Mouse (Mus musculus): ENCODE results near the gene Fut1. TPM values are rescaled to one million over a fixed set of nuclear protein-coding genes. Genes with fewer than 3 reads are reported as not detected.
A peak's percentile ranks its signal among the peaks of the same experiment; 100 is the strongest.

Gene Fut1
- polyA plus RNA-seq, 1 experiment from 2014 or later = not detected

- peaks cover 4% of the 10 kb centered on the region for H3K4me1 ChIP-seq (ENCODE audit: control insufficient read depth, low read depth, low read length)
- H3K36me3 ChIP-seq (ENCODE audit: control insufficient read depth, insufficient read depth) = peaks cover 9% of the 10 kb centered on the region; the same call in 1 of the 2 replicates
- no peaks in the 10 kb centered on the region for H3K27me3 ChIP-seq (ENCODE audit: control insufficient read depth, insufficient read depth, low read depth, low read length)
- H3K4me3 ChIP-seq (ENCODE audit: low read depth, low read length) = no peak overlapping the region
- no peaks in the 10 kb centered on the region for H3K9me3 ChIP-seq (replicated peaks; ENCODE audit: control insufficient read depth, low read length)
- no peak for ATAC-seq (ENCODE audit: low read depth)
- H3K4me2 ChIP-seq (ENCODE audit: low read depth, low read length) = no peak overlapping the region
- H3K9ac ChIP-seq (ENCODE audit: low read depth, low read length) = no peak overlapping the region
- H3K27ac ChIP-seq (ENCODE audit: low read length) = no peak overlapping the region
- WGBS (ENCODE audit: insufficient replicate concordance) = 74% methylated on average over 6 of the region's 6 CpGs
Observed at GRCm38 (mm10) chr7:45585923-45586322, 31.2 kb upstream of the Fut1 start.

GRCm38 (mm10) chr7:45587631-45588592 is 29.2 kb upstream of the Fut1 start:
- H3K9ac ChIP-seq (ENCODE audit: low read depth, low read length) = no peak overlapping the region
- H3K36me3 ChIP-seq (ENCODE audit: control insufficient read depth, insufficient read depth) = peaks cover 7% of the 10 kb centered on the region; the same call in 1 of the 2 replicates
- H3K27ac ChIP-seq (ENCODE audit: low read length) = no peak overlapping the region
- peaks cover 6% of the 10 kb centered on the region for H3K4me1 ChIP-seq (ENCODE audit: control insufficient read depth, low read depth, low read length)
- ATAC-seq (ENCODE audit: low read depth) = no peak
- no peaks in the 10 kb centered on the region for H3K27me3 ChIP-seq (ENCODE audit: control insufficient read depth, insufficient read depth, low read depth, low read length)
- no peak overlapping the region for H3K4me3 ChIP-seq (ENCODE audit: low read depth, low read length)
- 86% methylated on average over 23 of the region's 23 CpGs for WGBS (ENCODE audit: insufficient replicate concordance)
- no peak overlapping the region for H3K4me2 ChIP-seq (ENCODE audit: low read depth, low read length)
- no peaks in the 10 kb centered on the region for H3K9me3 ChIP-seq (replicated peaks; ENCODE audit: control insufficient read depth, low read length)

- H3K9ac ChIP-seq (ENCODE audit: low read depth, low read length) = 0 out of 2 replicates have a peak overlapping the region, but pooled peaks have one; percentile 21
Observed at GRCm38 (mm10) chr7:45589173-45589572, 27.9 kb upstream of the Fut1 start.

GRCm38 (mm10) chr7:45589898-45590297 is 27.2 kb upstream of the Fut1 start:
- Histone ChIP-seq H3K4me2 (ENCODE audit: low read depth, low read length) (no peak overlapping the region), H3K27me3 (ENCODE audit: control insufficient read depth, insufficient read depth, low read depth, low read length) (no peaks in the 10 kb centered on the region), H3K27ac (ENCODE audit: low read length) (no peak overlapping the region), H3K4me3 (ENCODE audit: low read depth, low read length) (no peak overlapping the region), H3K9me3 (replicated peaks; ENCODE audit: control insufficient read depth, low read length) (no peaks in the 10 kb centered on the region), H3K36me3 (ENCODE audit: control insufficient read depth, insufficient read depth) (0 out of 2 replicates have a peak, but pooled peaks cover 3% of the 10 kb centered on the region), H3K9ac (ENCODE audit: low read depth, low read length) (no peak overlapping the region), H3K4me1 (ENCODE audit: control insufficient read depth, low read depth, low read length) (peaks cover 6% of the 10 kb centered on the region)
- 81% methylated on average over 5 of the region's 5 CpGs for WGBS (ENCODE audit: insufficient replicate concordance)
- ATAC-seq (ENCODE audit: low read depth) = no peak

More at GRCm38 (mm10) chr7:45589173-45589572, 27.9 kb upstream of the Fut1 start:
- Histone ChIP-seq H3K27ac (ENCODE audit: low read length) (no peak overlapping the region), H3K4me3 (ENCODE audit: low read depth, low read length) (peak overlapping the region; percentile 55), H3K4me1 (ENCODE audit: control insufficient read depth, low read depth, low read length) (peaks cover 6% of the 10 kb centered on the region), H3K4me2 (ENCODE audit: low read depth, low read length) (peak overlapping the region; percentile 62), H3K9me3 (replicated peaks; ENCODE audit: control insufficient read depth, low read length) (no peaks in the 10 kb centered on the region), H3K36me3 (ENCODE audit: control insufficient read depth, insufficient read depth) (peaks cover 6% of the 10 kb centered on the region; the same call in 1 of the 2 replicates), H3K27me3 (ENCODE audit: control insufficient read depth, insufficient read depth, low read depth, low read length) (no peaks in the 10 kb centered on the region)
- peak; percentile 90 for ATAC-seq (ENCODE audit: low read depth)
- 7% methylated on average over 19 of the region's 19 CpGs for WGBS (ENCODE audit: insufficient replicate concordance)

- H3K27me3 ChIP-seq (ENCODE audit: control insufficient read depth, insufficient read depth, low read depth, low read length) = no peaks in the 10 kb centered on the region
- no peaks in the 10 kb centered on the region for H3K36me3 ChIP-seq (ENCODE audit: control insufficient read depth, insufficient read depth)
- H3K4me1 ChIP-seq (ENCODE audit: control insufficient read depth, low read depth, low read length) = peaks cover 6% of the 10 kb centered on the region
- 45% methylated on average over 3 of the region's 3 CpGs for WGBS (ENCODE audit: insufficient replicate concordance)
- H3K4me2 ChIP-seq (ENCODE audit: low read depth, low read length) = no peak overlapping the region
- no peak overlapping the region for H3K9ac ChIP-seq (ENCODE audit: low read depth, low read length)
- H3K27ac ChIP-seq (ENCODE audit: low read length) = no peak overlapping the region
- no peak for ATAC-seq (ENCODE audit: low read depth)
- no peaks in the 10 kb centered on the region for H3K9me3 ChIP-seq (replicated peaks; ENCODE audit: control insufficient read depth, low read length)
- no peak overlapping the region for H3K4me3 ChIP-seq (ENCODE audit: low read depth, low read length)
Observed at GRCm38 (mm10) chr7:45590874-45591273, 26.2 kb upstream of the Fut1 start.

GRCm38 (mm10) chr7:45591880-45592279 is 25.2 kb upstream of the Fut1 start:
- no peak overlapping the region for H3K4me2 ChIP-seq (ENCODE audit: low read depth, low read length)
- 47% methylated on average over 7 of the region's 7 CpGs for WGBS (ENCODE audit: insufficient replicate concordance)
- peaks cover 6% of the 10 kb centered on the region for H3K4me1 ChIP-seq (ENCODE audit: control insufficient read depth, low read depth, low read length)
- no peak overlapping the region for H3K4me3 ChIP-seq (ENCODE audit: low read depth, low read length)
- no peak overlapping the region for H3K9ac ChIP-seq (ENCODE audit: low read depth, low read length)
- H3K27ac ChIP-seq (ENCODE audit: low read length) = no peak overlapping the region
- H3K36me3 ChIP-seq (ENCODE audit: control insufficient read depth, insufficient read depth) = no peaks in the 10 kb centered on the region
- no peaks in the 10 kb centered on the region for H3K27me3 ChIP-seq (ENCODE audit: control insufficient read depth, insufficient read depth, low read depth, low read length)
- no peak for ATAC-seq (ENCODE audit: low read depth)
- H3K9me3 ChIP-seq (replicated peaks; ENCODE audit: control insufficient read depth, low read length) = no peaks in the 10 kb centered on the region

- 17% methylated on average over 10 of the region's 10 CpGs for WGBS (ENCODE audit: insufficient replicate concordance)
Observed at GRCm38 (mm10) chr7:45593118-45593815, 23.8 kb upstream of the Fut1 start.

GRCm38 (mm10) chr7:45595176-45595575 is 21.9 kb upstream of the Fut1 start:
- Histone ChIP-seq H3K9me3 (replicated peaks; ENCODE audit: control insufficient read depth, low read length) (no peaks in the 10 kb centered on the region), H3K9ac (ENCODE audit: low read depth, low read length) (no peak overlapping the region), H3K27ac (ENCODE audit: low read length) (no peak overlapping the region), H3K4me3 (ENCODE audit: low read depth, low read length) (no peak overlapping the region), H3K27me3 (ENCODE audit: control insufficient read depth, insufficient read depth, low read depth, low read length) (no peaks in the 10 kb centered on the region), H3K4me1 (ENCODE audit: control insufficient read depth, low read depth, low read length) (peaks cover 2% of the 10 kb centered on the region), H3K4me2 (ENCODE audit: low read depth, low read length) (no peak overlapping the region), H3K36me3 (ENCODE audit: control insufficient read depth, insufficient read depth) (no peaks in the 10 kb centered on the region)
- 63% methylated on average over 4 of the region's 4 CpGs for WGBS (ENCODE audit: insufficient replicate concordance)
- ATAC-seq (ENCODE audit: low read depth) = no peak

More at GRCm38 (mm10) chr7:45593118-45593815, 23.8 kb upstream of the Fut1 start:
- Histone ChIP-seq H3K9ac (ENCODE audit: low read depth, low read length) (no peak overlapping the region), H3K4me1 (ENCODE audit: control insufficient read depth, low read depth, low read length) (peaks cover 6% of the 10 kb centered on the region), H3K4me3 (ENCODE audit: low read depth, low read length) (no peak overlapping the region), H3K9me3 (replicated peaks; ENCODE audit: control insufficient read depth, low read length) (no peaks in the 10 kb centered on the region), H3K27me3 (ENCODE audit: control insufficient read depth, insufficient read depth, low read depth, low read length) (no peaks in the 10 kb centered on the region), H3K4me2 (ENCODE audit: low read depth, low read length) (no peak overlapping the region), H3K27ac (ENCODE audit: low read length) (no peak overlapping the region), H3K36me3 (ENCODE audit: control insufficient read depth, insufficient read depth) (no peaks in the 10 kb centered on the region)
- no peak for ATAC-seq (ENCODE audit: low read depth)
